Mouse (Mus musculus) 3134 (cell line): ENCODE data around the gene Ap1m2.
"Not testable (repeated sequence)": the region's sequence is repeated elsewhere in the genome, so short reads cannot be mapped to it uniquely, and the experiment has no call there.

ENCODE experiments used
- DNase-seq: peaks from one replicate; pipeline ENCODE4 v3.0.0-alpha.2; 2011; ENCODE audit warnings: low spot score; ENCODE audit not compliant: insufficient read length; ENCODE audit errors: extremely low read depth

Ap1m2 gene

DNA sequence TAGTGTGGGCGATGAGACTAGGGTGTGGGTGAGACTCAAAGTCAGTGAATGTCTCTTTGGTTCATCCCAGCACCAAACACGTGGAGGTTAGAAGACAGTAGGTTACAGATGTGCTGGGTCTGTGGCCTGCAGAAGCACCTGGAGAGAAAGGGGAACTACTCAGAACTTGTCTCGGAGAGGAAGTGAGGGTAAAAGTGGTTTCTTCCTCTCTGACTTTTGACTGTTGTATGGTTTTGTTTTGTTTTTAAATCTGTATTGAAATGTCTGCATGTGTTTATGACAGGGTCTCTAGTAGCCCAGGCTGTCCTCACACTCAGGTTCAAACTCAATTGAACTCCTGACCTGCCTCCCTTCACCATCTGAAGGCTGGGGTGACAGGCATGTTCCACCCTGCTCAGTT lies 15.9 kb upstream of the Ap1m2 start:
- DNase-seq = no peak

DNA sequence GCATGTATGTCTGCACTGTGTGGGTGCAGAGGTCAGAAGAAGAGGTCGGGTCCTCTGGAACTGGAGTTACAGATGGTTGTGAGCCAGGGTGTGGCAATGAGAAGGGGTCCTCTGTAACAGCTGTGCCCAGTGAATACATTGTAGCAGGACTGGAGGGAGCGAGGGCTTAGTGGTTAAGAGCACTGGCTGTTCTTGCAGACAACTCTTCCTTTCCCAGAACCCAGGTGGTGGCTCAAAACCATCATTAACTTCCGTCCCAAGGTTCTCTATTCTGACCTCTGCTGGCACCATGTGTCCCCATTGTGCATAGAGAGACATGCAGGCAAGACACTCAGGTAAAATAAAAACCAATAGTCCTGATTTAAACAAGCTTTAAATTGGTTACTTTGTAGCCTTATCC lies 15.4 kb upstream of the Ap1m2 start:
- no peak for DNase-seq

DNA sequence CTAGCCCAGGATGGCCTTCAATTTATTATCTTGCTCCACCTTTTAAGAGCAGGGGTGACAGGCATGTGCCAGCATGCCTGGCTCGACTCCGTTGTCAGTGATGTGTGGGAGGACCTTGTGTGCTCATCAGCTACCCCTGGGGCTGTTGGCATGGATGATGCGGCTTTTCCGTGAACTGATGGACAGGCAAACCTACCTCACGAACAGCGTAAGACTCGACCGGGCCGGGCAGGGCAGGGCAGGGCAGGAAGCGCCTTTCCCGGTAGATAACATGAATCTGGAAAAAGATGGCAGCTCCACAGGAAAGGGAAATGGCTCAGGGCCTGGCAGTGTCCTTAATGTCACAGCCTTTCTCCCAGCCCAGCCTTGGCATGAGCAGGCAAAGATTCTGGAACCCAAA lies 12.1 kb upstream of the Ap1m2 start:
- no peak for DNase-seq

DNA sequence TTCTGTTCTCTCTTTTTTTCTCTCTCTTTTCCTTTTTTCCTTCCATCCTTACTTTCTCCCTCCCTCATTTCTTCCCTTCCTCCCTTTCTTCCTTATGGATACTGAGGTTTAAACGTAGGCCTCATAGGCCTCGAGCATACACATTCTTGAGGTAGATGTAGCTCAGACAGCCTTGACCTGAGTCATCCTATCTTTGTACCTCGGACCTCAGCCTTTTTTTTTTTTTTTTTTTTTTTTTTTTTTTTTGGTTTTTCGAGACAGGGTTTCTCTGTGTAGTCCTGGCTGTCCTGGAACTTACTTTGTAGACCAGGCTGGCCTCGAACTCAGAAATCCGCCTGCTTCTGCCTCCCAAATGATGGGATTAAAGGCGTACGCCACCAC lies 10.8 kb upstream of the Ap1m2 start:
- DNase-seq = not testable (repeated sequence)

DNA sequence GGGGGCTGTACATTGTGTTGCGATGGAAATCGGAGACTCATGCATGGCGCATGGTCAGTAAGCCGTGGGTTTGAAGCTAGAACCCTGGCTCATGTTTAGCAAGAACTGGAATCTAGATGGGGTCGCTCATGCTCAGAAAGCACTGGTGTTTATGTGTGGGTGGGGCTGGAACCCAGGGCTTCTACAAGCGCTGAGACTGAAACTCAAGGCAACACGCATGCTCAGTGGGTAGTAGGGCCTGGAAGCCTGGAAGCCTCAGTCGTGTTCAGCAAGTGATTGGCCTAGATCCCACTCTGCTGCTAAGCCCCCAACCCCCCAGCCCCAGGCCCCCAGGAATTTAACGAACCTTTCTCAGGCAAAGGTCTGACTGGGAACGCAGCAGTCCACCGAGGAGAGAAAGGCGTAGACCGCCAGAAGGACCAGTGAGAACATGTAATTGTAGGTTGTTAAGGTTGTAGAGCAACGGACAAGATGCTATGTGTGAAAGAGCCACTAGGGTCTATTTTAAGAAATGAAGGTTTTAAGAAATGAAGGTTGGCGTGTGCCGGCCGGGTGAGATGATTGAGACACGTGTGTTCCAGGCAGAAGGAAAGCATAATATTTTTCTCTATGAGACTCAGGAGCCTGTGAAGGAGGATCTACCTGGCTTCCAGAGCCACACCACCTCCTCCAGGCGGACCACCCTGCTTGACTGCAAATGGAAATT lies 10.2 kb upstream of the Ap1m2 start:
- no peak for DNase-seq

DNA sequence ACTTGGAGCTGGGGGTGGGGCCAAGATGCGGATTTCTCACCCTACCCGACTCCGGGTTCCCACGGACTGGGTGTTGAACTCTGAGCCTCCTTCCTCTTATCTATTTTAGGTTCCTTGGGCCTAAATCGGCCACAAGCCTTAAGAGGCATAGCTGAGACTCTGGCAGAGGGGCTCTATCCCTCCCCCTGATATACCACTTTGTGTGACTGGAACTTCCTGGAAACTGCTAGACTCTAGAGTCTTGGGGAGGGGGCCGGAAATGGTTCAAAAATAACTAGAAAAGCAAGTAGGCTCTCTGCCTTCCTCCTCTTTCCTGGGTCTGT lies 9.3 kb upstream of the Ap1m2 start:
- DNase-seq = peak; percentile 44

DNA sequence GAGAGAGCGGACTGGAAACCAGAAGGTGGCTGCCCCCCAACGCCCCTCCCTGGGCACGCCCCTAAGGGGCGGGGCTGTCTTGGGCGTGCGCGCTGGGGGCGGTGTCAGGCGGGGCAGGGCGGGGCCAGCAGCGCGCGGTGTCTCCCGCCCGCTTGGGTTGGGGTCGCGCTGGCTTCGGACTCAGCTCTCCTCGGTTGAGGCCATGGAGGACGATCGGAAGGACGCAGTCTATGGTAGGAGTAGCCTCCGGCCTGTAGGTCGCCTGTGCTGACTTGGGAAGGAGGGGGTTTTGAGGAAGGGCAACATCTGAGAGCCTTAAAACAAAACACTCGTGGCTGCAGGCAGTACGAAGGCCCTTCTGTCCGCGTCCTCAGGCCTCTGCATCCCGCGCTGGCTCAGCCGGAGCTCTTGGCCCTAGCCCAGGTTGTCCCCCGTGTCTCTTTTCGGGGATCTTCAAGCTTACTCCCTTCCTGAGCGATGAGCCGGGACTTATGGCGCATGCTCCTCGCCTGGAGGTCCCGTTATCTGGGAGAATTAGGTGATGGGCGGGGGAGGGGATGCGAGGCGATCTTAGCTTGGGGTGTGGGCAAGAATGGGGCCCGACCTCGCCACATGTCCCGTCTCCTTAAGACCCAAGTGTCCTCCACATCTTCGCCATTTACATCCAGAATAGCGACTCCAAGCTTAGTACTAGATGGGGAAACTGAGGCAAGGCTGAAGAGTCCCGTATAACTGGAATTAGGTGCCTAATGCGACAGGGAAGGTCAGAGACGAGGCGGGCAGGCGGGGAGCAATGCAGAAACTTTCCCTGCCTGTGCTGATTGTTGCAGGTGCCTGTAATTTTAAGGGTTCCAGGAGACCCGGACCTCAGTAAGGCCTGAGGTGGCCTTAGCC lies 8.7 kb upstream of the Ap1m2 start, which contains the start of gene Slc44a2:
Slc44a2 (plus strand) TSS at position 80 of the 894 bp plus-strand sequence.
- DNase-seq = peak; percentile 81

DNA sequence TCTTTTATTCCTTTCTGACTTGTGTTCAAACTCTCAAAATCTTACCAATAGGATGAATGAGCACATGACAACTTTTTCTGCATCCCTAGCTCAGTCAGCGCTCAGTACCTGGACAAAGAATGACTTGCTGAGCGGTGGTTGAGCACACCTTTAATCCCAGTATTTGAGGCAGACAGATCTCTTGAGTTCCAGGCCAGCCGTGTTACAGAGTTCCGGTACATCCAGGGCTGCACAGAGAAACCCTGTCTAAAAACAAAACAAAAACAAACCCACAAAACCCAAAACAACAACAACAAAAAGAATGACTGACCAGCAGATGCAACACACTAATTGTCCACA lies 8.1 kb upstream of the Ap1m2 start:
- no peak for DNase-seq

DNA sequence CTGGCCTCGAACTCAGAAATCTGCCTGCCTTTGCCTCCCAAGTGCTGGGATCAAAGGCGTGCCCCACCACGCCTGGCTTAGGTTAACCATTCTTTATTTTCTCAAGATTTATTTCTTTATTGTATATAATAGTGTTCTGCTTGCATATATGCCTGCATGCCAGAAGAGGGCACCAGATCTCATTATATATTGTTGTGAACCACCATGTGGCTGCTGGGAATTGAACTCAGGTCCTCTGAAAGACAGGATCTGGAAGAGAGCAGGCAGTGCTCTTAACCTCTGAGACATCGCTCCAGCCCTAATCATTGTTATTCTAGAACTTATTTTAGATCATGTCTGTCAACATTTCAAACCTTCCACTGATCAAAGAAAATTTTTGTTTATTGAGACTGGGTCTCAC lies 7.4 kb upstream of the Ap1m2 start:
- DNase-seq = no peak

DNA sequence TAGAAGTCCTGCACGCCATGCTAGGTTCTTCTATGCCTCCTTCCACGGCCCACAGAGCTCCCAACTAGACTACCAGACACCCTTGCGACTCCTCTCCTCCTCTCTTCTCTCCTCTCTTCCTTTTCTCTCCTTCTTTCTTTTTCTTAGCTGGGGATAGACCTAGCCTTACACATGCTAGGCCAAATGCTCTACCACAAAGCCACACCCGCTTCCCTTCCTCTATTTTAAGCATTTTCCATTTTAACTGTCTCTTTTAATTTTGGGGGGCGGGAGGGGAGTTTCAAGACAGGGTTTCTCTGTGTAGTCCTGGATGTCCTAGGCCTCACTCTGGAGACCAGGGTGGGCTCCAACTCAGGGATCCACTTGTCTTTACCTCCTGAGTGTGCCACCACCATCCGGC lies 6.7 kb upstream of the Ap1m2 start:
- no peak for DNase-seq

DNA sequence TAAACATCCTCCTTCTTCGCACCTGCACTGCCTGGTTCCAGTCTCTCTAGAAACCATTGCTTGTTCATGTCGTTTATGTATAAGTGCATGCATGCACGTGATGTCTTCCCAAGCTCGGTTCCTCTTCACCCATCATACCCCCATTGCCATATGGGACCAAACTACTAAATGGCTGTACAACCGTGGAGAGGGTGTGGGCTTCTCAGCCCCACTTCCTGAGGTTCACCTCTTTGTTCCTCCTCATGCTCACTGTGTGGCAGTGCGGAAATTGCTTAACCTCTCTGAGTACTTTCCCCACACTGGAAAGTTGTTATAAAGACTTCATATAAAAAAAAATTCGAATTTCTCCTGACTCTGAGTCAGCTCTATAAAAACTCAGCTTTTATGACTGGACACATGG lies 4.6 kb upstream of the Ap1m2 start:
- DNase-seq = no peak

DNA sequence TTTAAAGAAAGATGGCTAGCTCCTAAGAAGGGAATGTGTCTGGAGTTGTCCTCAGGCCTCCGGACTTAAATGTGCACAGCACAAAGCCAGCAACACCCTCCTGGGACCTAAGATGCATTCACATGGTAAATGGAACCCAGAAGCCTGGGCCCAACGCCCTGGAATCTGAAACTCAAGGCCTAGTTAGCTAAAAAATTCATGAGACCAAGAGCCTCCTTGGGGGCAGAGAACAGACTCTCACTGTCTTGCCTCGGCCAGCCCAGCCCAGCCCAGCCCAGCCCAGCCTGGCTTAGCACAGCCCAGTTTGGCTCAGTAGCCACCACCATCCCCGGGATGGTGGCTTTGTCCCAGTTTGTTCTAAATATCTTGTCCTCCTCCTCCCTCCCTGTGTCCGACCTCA lies 3.3 kb upstream of the Ap1m2 start:
- DNase-seq = no peak

DNA sequence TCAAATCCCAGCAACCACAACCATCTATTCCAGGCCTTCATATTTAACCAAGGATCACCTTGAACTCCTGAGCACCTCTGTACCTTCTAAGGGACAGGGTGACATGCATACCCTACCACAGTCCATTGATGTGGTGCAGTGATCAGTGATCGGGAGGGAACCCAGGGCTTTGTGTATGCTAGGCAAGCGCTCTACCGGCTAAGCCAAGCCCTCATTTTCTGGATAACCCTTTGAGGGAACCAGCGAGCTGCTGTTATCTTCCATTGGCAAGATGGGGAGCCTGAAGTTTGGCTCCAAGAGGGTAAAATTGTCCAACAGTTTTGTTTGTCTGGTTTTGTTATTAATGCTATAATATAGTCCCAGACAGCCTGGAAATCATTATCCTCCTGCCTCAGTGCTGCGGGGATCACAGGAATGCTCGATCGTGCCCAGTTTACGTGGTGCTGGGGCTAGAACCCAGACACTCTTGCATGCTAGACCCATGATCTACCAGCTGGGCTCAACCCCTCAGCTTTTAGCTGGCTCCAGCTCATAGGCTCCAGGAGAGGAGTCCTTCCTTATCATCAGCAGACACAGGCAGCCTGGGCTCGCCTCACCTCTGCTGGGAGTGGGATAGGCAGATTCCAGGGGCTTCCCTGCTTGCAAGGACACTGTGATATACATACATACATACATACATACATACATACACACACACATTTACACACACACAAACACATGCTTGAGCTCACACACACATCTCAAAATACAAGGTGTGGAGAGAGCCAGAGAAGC lies 2.4 kb upstream of the Ap1m2 start:
- DNase-seq = no peak

DNA sequence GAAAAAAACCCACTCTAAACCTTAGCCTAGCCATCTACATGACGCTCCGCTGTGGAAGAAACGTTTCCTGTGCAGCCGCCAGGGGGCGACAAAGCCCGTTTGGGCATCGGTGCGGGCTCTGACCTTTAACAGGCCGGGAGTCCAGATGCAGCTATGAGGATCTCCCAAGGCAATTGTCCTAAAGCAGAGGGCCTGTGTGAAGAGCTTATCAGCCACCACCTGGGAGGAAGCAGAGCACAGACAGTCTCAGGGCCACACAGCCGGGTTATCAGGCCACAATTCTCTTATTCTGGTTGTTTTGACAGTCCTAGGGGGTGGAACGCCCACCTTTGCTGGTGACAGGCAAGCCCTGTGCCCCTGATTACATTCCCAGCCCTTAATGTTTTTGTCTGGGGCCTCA lies 1.3 kb upstream of the Ap1m2 start:
- DNase-seq = peak; percentile 70

DNA sequence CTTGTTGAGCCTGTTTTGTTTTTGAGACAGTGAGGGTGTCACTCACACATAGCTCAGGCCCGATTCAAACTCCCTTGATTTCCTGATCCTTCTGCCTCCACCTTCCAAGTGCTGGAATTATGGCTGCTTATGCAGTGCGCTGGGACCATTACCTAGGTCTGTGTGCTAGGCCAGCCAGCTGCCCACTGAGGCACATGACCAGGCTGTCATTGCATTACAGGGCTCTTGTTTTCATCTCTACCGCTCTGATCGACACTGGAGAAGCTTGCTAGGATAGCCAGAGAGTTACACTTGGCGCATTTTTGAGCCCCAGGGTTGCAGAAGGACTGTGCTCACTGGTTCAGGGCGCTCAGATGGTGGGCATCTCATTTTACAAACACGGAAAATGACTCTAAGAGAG lies 442 bp downstream of the Ap1m2 start:
- DNase-seq = no peak

DNA sequence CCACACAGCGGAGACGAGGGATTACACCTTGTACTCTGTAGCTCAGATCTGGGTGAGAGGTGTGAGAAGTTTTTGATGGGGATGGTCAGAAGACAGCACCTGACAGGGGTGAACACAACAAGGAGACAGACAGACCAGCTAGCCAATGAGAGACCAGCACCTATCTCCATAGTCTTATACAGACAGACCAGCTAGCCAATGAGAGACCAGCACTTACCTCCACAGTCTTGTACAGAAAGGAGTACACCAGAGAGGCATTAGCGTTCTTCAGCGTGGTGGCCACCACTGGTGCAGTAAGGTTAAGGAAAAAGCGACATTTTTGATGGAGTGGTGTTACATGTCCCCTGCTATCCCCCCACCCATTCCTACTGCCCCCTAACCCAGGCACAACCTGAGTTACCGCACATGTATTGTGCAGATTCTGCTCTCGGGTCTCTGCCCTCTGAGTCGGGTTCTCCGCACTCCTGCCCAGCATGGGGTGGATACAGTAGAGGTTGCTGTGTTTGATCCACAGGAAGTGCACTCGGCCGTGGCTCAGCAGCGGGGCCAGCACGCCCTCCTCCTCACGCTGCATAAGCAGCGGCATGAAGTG lies 2.9 kb downstream of the Ap1m2 start:
- DNase-seq = no peak

DNA sequence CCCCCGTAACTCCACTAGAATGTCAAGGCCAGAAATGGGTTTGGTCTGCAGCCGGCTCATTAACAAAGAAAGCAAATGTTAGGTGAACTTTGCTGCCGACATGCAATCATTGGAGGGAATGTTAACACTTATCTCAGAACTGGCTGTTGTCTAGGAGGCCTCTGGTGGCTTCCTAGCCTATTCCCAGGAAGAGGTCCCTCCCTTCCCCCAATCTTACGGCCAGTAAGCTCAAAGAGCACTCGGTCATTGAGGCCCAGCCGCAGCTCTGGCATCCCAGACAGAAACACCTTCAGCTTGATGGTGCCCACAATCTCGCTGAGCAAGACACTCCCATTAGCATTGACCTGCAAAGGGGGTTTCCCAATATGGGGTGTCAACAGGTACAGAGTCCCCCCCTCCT lies 7.1 kb downstream of the Ap1m2 start:
- DNase-seq = no peak

DNA sequence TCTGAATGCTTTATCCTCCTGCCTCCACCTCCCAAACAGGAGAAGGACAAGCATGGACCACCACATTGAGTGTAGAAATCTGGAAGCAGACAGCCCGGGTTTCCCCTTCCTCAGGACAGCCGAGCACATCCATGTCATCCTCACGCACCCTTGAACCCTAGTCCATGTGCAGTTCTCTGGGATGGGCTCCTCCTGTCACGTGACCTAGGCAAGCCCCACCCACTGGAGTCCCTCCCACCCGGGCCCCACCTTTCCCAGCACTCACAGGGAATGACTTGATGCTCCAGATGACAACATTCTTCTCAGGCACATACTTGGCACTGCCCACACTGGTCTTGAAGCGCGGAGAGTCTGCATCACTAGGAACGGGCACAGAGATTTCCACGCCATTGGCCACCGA lies 13.1 kb downstream of the Ap1m2 start:
- no peak for DNase-seq

DNA sequence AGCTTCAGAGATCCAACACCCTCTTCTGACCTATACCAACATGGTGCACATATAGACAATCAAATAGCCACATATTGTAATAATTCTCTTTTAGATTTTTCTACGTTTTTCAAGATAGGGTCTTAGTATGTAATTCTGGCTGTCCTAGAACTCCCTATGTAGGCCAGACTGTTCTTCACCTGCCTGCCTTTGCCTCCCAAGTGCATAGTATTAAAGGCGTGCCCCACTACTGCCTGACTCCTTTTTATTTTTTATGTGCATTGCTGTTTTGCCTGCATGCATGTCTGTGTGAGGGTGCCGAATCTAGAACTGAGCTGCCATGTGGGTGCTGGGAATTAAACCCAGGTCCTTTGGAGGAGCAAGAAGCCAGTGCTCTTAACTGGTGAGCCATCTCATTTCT lies 19.9 kb downstream of the Ap1m2 start:
- no peak for DNase-seq

DNA sequence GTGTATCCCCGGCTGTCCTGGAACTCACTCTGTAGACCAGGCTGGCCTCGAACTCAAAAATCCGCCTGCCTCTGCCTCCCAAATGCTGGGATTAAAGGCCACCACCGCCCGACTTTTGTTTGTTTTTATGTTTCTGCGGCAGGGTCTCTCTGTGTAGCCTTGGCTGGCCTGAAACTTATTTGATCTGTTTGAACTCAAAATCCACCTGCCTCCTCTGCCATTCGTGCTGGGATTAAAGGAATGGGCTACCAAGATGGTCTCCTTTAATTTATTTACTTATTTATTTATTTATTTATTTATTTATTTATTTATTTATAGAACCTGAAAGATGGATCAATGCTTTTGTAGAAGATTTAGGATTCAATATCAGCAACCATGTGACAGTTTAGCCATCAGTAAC lies 20.3 kb downstream of the Ap1m2 start:
- DNase-seq = not testable (repeated sequence)

DNA sequence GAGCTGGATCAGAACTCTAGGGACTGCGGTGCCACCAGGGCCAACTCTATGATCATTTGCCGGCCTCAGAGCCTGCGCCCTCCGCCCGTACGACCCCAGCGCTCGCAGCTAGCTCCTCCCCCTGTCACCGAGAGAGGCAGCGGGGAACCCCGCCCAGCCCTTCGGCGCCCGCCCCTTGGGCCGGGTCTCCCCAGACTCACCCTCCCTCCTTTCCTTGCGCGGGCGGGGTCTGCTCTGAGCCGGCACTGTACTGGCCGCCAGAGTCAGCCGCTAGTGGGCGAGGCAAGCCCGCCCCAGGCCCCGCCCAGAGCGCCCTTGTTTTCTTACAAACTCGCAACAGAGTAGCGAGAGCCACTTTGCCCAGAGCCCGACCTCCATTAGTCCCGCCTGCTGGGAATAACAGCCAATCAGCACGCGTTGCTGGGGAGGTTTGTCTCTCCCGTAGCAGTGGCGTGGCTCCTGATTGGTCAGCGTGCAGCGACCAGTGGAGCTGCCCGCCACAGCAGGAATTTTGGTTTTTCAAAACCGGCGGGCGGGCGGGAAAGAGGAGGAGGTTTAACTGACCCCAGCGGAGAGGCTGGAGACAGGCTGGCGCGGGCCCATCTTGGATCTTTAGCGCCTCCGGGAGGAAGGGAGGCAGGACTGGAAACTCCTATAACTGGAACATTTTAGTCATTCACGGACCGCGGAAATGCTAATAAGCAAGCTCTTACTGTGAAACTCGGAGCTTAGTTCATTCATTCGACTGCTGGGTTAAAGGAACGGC lies 20.9 kb downstream of the Ap1m2 start, which contains the start of gene Cdkn2d:
Cdkn2d (minus strand) TSS at position 386 of the 766 bp plus-strand sequence.
- peak; percentile 99 for DNase-seq
